Mouse (Mus musculus): ENCODE results near the gene Tll2.

Tll2 gene

GRCm38 (mm10) chr19:41045091-41045770 is 161.4 kb downstream of the Tll2 start:
- H3K27me3 ChIP-seq (ENCODE audit: control insufficient read depth, insufficient read depth, low read length, poor library complexity, severe bottlenecking), result no peaks in the 10 kb centered on the region
- H3K36me3 ChIP-seq (ENCODE audit: control insufficient read depth, insufficient read depth, low read length, poor library complexity, severe bottlenecking), result no peaks in the 10 kb centered on the region
- no peak for DNase-seq (ENCODE audit: low read depth, low spot score)

- Histone ChIP-seq H3K27me3 (ENCODE audit: control insufficient read depth, insufficient read depth, low read length, poor library complexity, severe bottlenecking) (no peaks in the 10 kb centered on the region), H3K36me3 (ENCODE audit: control insufficient read depth, insufficient read depth, low read length, poor library complexity, severe bottlenecking) (no peaks in the 10 kb centered on the region)
- peak; percentile 43 for DNase-seq (ENCODE audit: low read depth, low spot score)
Measured at GRCm38 (mm10) chr19:41039110-41039509, 167.5 kb downstream of the Tll2 start.

GRCm38 (mm10) chr19:41035809-41036551 is 170.7 kb downstream of the Tll2 start:
- DNase-seq (ENCODE audit: low read depth, low spot score), result no peak
- Histone ChIP-seq H3K36me3 (ENCODE audit: control insufficient read depth, insufficient read depth, low read length, poor library complexity, severe bottlenecking) (no peaks in the 10 kb centered on the region), H3K27me3 (ENCODE audit: control insufficient read depth, insufficient read depth, low read length, poor library complexity, severe bottlenecking) (no peaks in the 10 kb centered on the region)
